Mouse (Mus musculus) CH12.LX (cell line): ENCODE results near the gene Oosp1. TPM values are rescaled to one million over a fixed set of nuclear protein-coding genes. Genes with fewer than 3 reads are reported as not detected.

ENCODE experiments used
- DNase-seq: peaks from one replicate; pipeline ENCODE4 v3.0.0-alpha.2; 2013; ENCODE audit errors: extremely low read depth
- H3K27ac ChIP-seq: 2 replicates; pipeline ENCODE4 v1.5.1; 2012; ENCODE audit warnings: low read depth, mild to moderate bottlenecking, control low read depth, moderate library complexity; ENCODE audit not compliant: insufficient read depth
- H3K27me3 ChIP-seq: replicated peaks from 2 replicates; pipeline ENCODE3; 2012; ENCODE audit warnings: inconsistent platforms
- H3K36me3 ChIP-seq, 2 experiments: replicated peaks in 1 of 2; 2 replicates each; pipeline versions ENCODE3 to v1.6.1; 2012; ENCODE audit warnings: inconsistent platforms in 1 of 2, low read length in 1 of 2, mild to moderate bottlenecking in 1 of 2, mixed read lengths in 1 of 2, moderate library complexity in 1 of 2; ENCODE audit not compliant: control insufficient read depth in 1 of 2, insufficient read depth in 1 of 2
- H3K4me1 ChIP-seq, 2 experiments: 2 replicates each; pipeline ENCODE4 v1.6.1; 2012; ENCODE audit warnings: inconsistent platforms in 1 of 2, moderate library complexity in 1 of 2; ENCODE audit not compliant: insufficient read depth in 2 of 2, control insufficient read depth in 1 of 2
- H3K4me2 ChIP-seq: 2 replicates; pipeline ENCODE4 v1.6.1; 2012; ENCODE audit warnings: low read depth, mild to moderate bottlenecking, control low read depth; ENCODE audit not compliant: poor library complexity, insufficient read depth, severe bottlenecking
- H3K4me3 ChIP-seq, 3 experiments: fragments of 150-350 bp in 1 of 3; sonication (generic) in 1 of 3; replicated peaks in 1 of 3; 2 replicates each; pipeline versions ENCODE3 to v1.5.1; 2011 to 2012; ENCODE audit warnings: low read depth in 2 of 3, low read length in 2 of 3, mild to moderate bottlenecking in 2 of 3, moderate library complexity in 2 of 3, control low read depth in 1 of 3, improper control_type of control experiment in 1 of 3, inconsistent platforms in 1 of 3, mixed read lengths in 1 of 3; ENCODE audit not compliant: poor library complexity in 1 of 3
- H3K79me2 ChIP-seq: replicated peaks from 2 replicates; pipeline ENCODE4 v1.6.1; 2012; ENCODE audit warnings: mild to moderate bottlenecking, moderate library complexity; ENCODE audit not compliant: control insufficient read depth, poor library complexity, insufficient read depth, severe bottlenecking; ENCODE audit errors: extremely low read depth
- H3K9ac ChIP-seq: 2 replicates; pipeline ENCODE4 v1.6.1; 2012; ENCODE audit warnings: low read depth, mild to moderate bottlenecking, control low read depth, moderate library complexity; ENCODE audit not compliant: insufficient read depth
- H3K9me3 ChIP-seq: replicated peaks from 2 replicates; pipeline ENCODE3; 2012; ENCODE audit warnings: low read length, inconsistent platforms, mixed read lengths
- BHLHE40 ChIP-seq: IDR thresholded peaks from 2 replicates; pipeline ENCODE4 v1.6.1; 2011; ENCODE audit warnings: mild to moderate bottlenecking, low read depth, low read length, improper control_type of control experiment
- CHD1 ChIP-seq: IDR thresholded peaks from 2 replicates; pipeline ENCODE4 v1.6.1; 2012; ENCODE audit warnings: low read depth, low read length, improper control_type of control experiment, inconsistent platforms
- CHD2 ChIP-seq: IDR thresholded peaks from 2 replicates; pipeline ENCODE4 v1.6.1; 2011; ENCODE audit warnings: low read length, improper control_type of control experiment
- E2F4 ChIP-seq: IDR thresholded peaks from 2 replicates; pipeline ENCODE4 v1.6.1; 2011; ENCODE audit warnings: low read depth, low read length, improper control_type of control experiment; ENCODE audit not compliant: insufficient replicate concordance
- ELF1 ChIP-seq: IDR thresholded peaks from 2 replicates; pipeline ENCODE4 v1.6.1; 2014; ENCODE audit warnings: low read depth, mild to moderate bottlenecking, inconsistent platforms, low read length, improper control_type of control experiment
- EP300 ChIP-seq: IDR thresholded peaks from 2 replicates; pipeline ENCODE4 v1.6.1; 2011; ENCODE audit warnings: low read length, improper control_type of control experiment
- ETS1 ChIP-seq: conservative IDR thresholded peaks from 2 replicates; pipeline ENCODE4 v1.6.1; 2012; ENCODE audit warnings: low read depth, mild to moderate bottlenecking, inconsistent platforms, low read length, improper control_type of control experiment, moderate library complexity
- GABPA ChIP-seq: IDR thresholded peaks from 2 replicates; pipeline ENCODE4 v1.6.1; 2012; ENCODE audit warnings: low read depth, low read length, improper control_type of control experiment, inconsistent platforms; ENCODE audit not compliant: insufficient replicate concordance
- HCFC1 ChIP-seq: IDR thresholded peaks from 2 replicates; pipeline ENCODE4 v1.6.1; 2012; ENCODE audit warnings: low read depth, mild to moderate bottlenecking, inconsistent platforms, low read length, improper control_type of control experiment
- IRF4 ChIP-seq: IDR thresholded peaks from 2 replicates; pipeline ENCODE4 v1.6.1; 2014; ENCODE audit warnings: low read depth, mild to moderate bottlenecking, inconsistent platforms, low read length, improper control_type of control experiment
- JUND ChIP-seq: conservative IDR thresholded peaks from 2 replicates; pipeline ENCODE4 v1.6.1; 2011; ENCODE audit warnings: low read depth, low read length, improper control_type of control experiment
- KAT2A ChIP-seq: IDR thresholded peaks from 2 replicates; pipeline ENCODE4 v1.6.1; 2012; ENCODE audit warnings: low read length, improper control_type of control experiment, inconsistent platforms; ENCODE audit not compliant: insufficient replicate concordance
- MAX ChIP-seq: IDR thresholded peaks from 2 replicates; pipeline ENCODE4 v1.6.1; 2011; ENCODE audit warnings: low read length, improper control_type of control experiment
- MEF2A ChIP-seq: IDR thresholded peaks from 2 replicates; pipeline ENCODE4 v1.6.1; 2014; ENCODE audit warnings: low read depth, mild to moderate bottlenecking, inconsistent platforms, low read length, improper control_type of control experiment, borderline replicate concordance
- MYC ChIP-seq: IDR thresholded peaks from 2 replicates; pipeline ENCODE4 v1.6.1; 2011; ENCODE audit warnings: low read depth, mild to moderate bottlenecking, improper control_type of control experiment, low read length
- NELFE ChIP-seq: IDR thresholded peaks from 2 replicates; pipeline ENCODE4 v1.6.1; 2011; ENCODE audit warnings: low read depth, low read length, improper control_type of control experiment
- PAX5 ChIP-seq: IDR thresholded peaks from 2 replicates; pipeline ENCODE4 v1.6.1; 2012; ENCODE audit warnings: low read length, inconsistent platforms, mixed read lengths
- POLR2A ChIP-seq: IDR thresholded peaks from 2 replicates; pipeline ENCODE4 v1.6.1; 2011; ENCODE audit warnings: low read depth, mild to moderate bottlenecking, improper control_type of control experiment, low read length
- RCOR1 ChIP-seq: conservative IDR thresholded peaks from 2 replicates; pipeline ENCODE4 v1.6.1; 2012; ENCODE audit warnings: low read depth, mild to moderate bottlenecking, inconsistent platforms, low read length, improper control_type of control experiment
- SIN3A ChIP-seq: IDR thresholded peaks from 2 replicates; pipeline ENCODE4 v1.6.1; 2012; ENCODE audit warnings: low read length, improper control_type of control experiment, inconsistent platforms
- TBP ChIP-seq: conservative IDR thresholded peaks from 2 replicates; pipeline ENCODE4 v1.6.1; 2011; ENCODE audit warnings: low read depth, low read length, improper control_type of control experiment
- TCF12 ChIP-seq: IDR thresholded peaks from 2 replicates; pipeline ENCODE4 v1.6.1; 2014; ENCODE audit warnings: low read depth, mild to moderate bottlenecking, inconsistent platforms, low read length, improper control_type of control experiment
- UBTF ChIP-seq: IDR thresholded peaks from 2 replicates; pipeline ENCODE4 v1.6.1; 2012; ENCODE audit warnings: low read depth, mild to moderate bottlenecking, inconsistent platforms, low read length, improper control_type of control experiment, moderate library complexity
- USF2 ChIP-seq: conservative IDR thresholded peaks from 2 replicates; pipeline ENCODE4 v1.6.1; 2011; ENCODE audit warnings: low read depth, low read length, improper control_type of control experiment
- ZC3H11A ChIP-seq: IDR thresholded peaks from 2 replicates; pipeline ENCODE4 v1.6.1; 2012; ENCODE audit warnings: low read depth, mild to moderate bottlenecking, inconsistent platforms, low read length, improper control_type of control experiment
- ZNF384 ChIP-seq: IDR thresholded peaks from 2 replicates; pipeline ENCODE4 v1.6.1; 2012; ENCODE audit warnings: low read depth, low read length, improper control_type of control experiment, inconsistent platforms
- dilution Hi-C: fragments of 300-500 bp; cut with MboI; formaldehyde crosslinking; loops from 2 replicates; pipeline ENCODE4 v1.14.3; 2020; ENCODE audit warnings: low sequenced_read_pairs; ENCODE audit not compliant: extremely low pct_unique_long_range_greater_than_20kb, extremely low pct_ligation_motif_present
- in situ Hi-C: fragments of 300-500 bp; cut with MboI; formaldehyde crosslinking; loops from 3 replicates; pipeline ENCODE4 v1.14.3; 2019; ENCODE audit warnings: low sequenced_read_pairs, low pct_ligation_motif_present, low pct_unique_long_range_greater_than_20kb, mixed read lengths
- polyA plus RNA-seq: library from polyadenylated mRNA; unstranded; fragments of >175 nt; gene quantifications from 2 replicates; pipeline ENCODE4 v1.2.1, GENCODE M21; 2012; ENCODE audit warnings: low read depth; ENCODE audit not compliant: insufficient read length
- total RNA-seq, 2 experiments: library from RNA; depleted of rRNA; stranded (reverse); fragments of 300-350 nt in 1 of 2; fragments of >200 nt in 1 of 2; gene quantifications; 2 replicates each; pipeline ENCODE4 v1.2.3; 2012 to 2014

Gene Oosp1
- total RNA-seq (2012; rRNA removed) (43.9 and 49.5 TPM in 2 replicates), total RNA-seq (2014; rRNA removed) (116 and 125 TPM in 2 replicates), polyA plus RNA-seq (45.9 and 58.6 TPM in 2 replicates)

- H3K4me1 ChIP-seq, result peaks cover 3 to 43% of the 10 kb centered on the region in 2 experiments
- H3K27ac ChIP-seq, result peak within 1 kb of the TSS; percentile 79
- H3K36me3 ChIP-seq, result peaks cover 0 to 21% of the 10 kb centered on the region in 2 experiments
- in situ Hi-C loops (loop anchor here (10.0 kb wide), 1 partner anchor 76 kb away; no protein-coding TSS in a partner anchor), dilution Hi-C loops (no loop called here)
- H3K4me2 ChIP-seq, result peak within 1 kb of the TSS; percentile 66
- H3K27me3 ChIP-seq, result no peaks in the 10 kb centered on the region
- no peaks in the 10 kb centered on the region for H3K79me2 ChIP-seq
- H3K9ac ChIP-seq, result peak within 1 kb of the TSS; percentile 80
- H3K4me3 ChIP-seq, result peak within 1 kb of the TSS; percentile 26 to 53 (median 52)
- DNase-seq, result peak; percentile 83
- TF ChIP-seq EP300 (peak; percentile 65), CHD1 (peak; percentile 38; the same call in 1 of the 2 replicates), IRF4 (peak; percentile 78), SIN3A (peak; percentile 48), USF2 (peak; percentile 18; the same call in 1 of the 2 replicates), TBP (peak; percentile 88), GABPA (no peak), CHD2 (no peak; the same call in 1 of the 2 replicates), ELF1 (0 out of 2 replicates have a peak, but pooled peaks have one; percentile 43), BHLHE40 (peak; percentile 63), MAX (peak; percentile 55; the same call in 1 of the 2 replicates), MYC (peak; percentile 75; the same call in 1 of the 2 replicates), MEF2A (peak; percentile 54; the same call in 1 of the 2 replicates), ETS1 (peak; percentile 52; the same call in 1 of the 2 replicates), TCF12 (peak; percentile 52; the same call in 1 of the 2 replicates), UBTF (no peak), E2F4 (no peak), ZNF384 (peak; percentile 42; the same call in 1 of the 2 replicates), POLR2A (peak; percentile 64)
- TF ChIP-seq, all 38 proteins: peak for 15
- H3K9me3 ChIP-seq, result no peaks in the 10 kb centered on the region
Observed at GRCm38 (mm10) chr19:11690839-11691238, at the start of gene Oosp1. TSS of gene Oosp1 (minus strand) at chr19:11691150.

- Histone ChIP-seq H3K4me3 (no peak overlapping the region), H3K9ac (no peak overlapping the region), H3K9me3 (no peaks in the 10 kb centered on the region), H3K79me2 (no peaks in the 10 kb centered on the region), H3K27me3 (no peaks in the 10 kb centered on the region), H3K4me1 (no peaks in the 10 kb centered on the region), H3K36me3 (no peaks in the 10 kb centered on the region), H3K27ac (no peak overlapping the region), H3K4me2 (no peak overlapping the region)
- TF ChIP-seq HCFC1 (no peak), IRF4 (no peak), TCF12 (no peak), NELFE (no peak), ZC3H11A (no peak), RCOR1 (no peak), ZNF384 (no peak), BHLHE40 (no peak), MAX (no peak), JUND (no peak), USF2 (no peak), MEF2A (no peak), PAX5 (no peak), KAT2A (no peak), POLR2A (no peak), CHD2 (no peak)
- in situ Hi-C loops (no loop called here), dilution Hi-C loops (no loop called here)
- DNase-seq, result no peak
Observed at GRCm38 (mm10) chr19:11736455-11736854, 45.5 kb upstream of the Oosp1 start.
